In genomic region chr8:101937859-101938258, GRCm38 (mm10) we compare ENCODE assay signal across 12 mouse cellular contexts.
"Had no signal": no experiment of that assay in that cellular context is flagged by ENCODE, and none has a peak within 500 bp of the region (broad histone marks: within the 10 kb centered on the region; RNA-seq: fewer than 3 reads in every experiment).

No protein-coding gene starts in this region.

- ATAC-seq: liver, embryonic 12.5 days had no signal

- H3K4me3 ChIP-seq: kidney, embryonic 15.5 days; limb, embryonic 15.5 days; liver, embryonic 12.5 days; midbrain, embryonic 12.5 days had no signal

- DNase-seq: kidney, adult 18-20 months; kidney, postnatal 14 days; lung, embryonic 14.5 days; lung, postnatal 10 days; lung, postnatal 4 days; right cerebral cortex, adult 18-20 months; thymus, postnatal 4 days had no signal

- H3K9me3 ChIP-seq: kidney, embryonic 15.5 days; limb, embryonic 15.5 days; liver, embryonic 12.5 days; midbrain, embryonic 12.5 days had no signal

- H3K36me3 ChIP-seq: kidney, embryonic 15.5 days; limb, embryonic 15.5 days; liver, embryonic 12.5 days; midbrain, embryonic 12.5 days had no signal

- H3K9ac ChIP-seq: kidney, embryonic 15.5 days; limb, embryonic 15.5 days; liver, embryonic 12.5 days; lung, embryonic 14.5 days; midbrain, embryonic 12.5 days had no signal

- H3K27ac ChIP-seq: kidney, embryonic 15.5 days; limb, embryonic 15.5 days; liver, embryonic 12.5 days; midbrain, embryonic 12.5 days; stomach, postnatal 0 days had no signal

- H3K4me2 ChIP-seq: kidney, embryonic 15.5 days; limb, embryonic 15.5 days; liver, embryonic 12.5 days; lung, embryonic 14.5 days; midbrain, embryonic 12.5 days had no signal

- H3K27me3 ChIP-seq: kidney, embryonic 15.5 days; limb, embryonic 15.5 days; liver, embryonic 12.5 days; midbrain, embryonic 12.5 days had no signal

- H3K4me1 ChIP-seq: kidney, embryonic 15.5 days; limb, embryonic 15.5 days; liver, embryonic 12.5 days; midbrain, embryonic 12.5 days had no signal
